Mouse (Mus musculus) thymus, postnatal 10 days (tissue): ENCODE results near the gene Lima1.
"Not testable (repeated sequence)": the region's sequence is repeated elsewhere in the genome, so short reads cannot be mapped to it uniquely, and the experiment has no call there.

Source experiments
- DNase-seq, 2 experiments: peaks; one replicate each; pipeline ENCODE4 v3.0.0; 2021; ENCODE audit warnings: low spot score in 2 of 2

Gene Lima1

GRCm38 (mm10) chr15:99875334-99875869 is at the start of gene Lima1:
Gene Lima1, minus strand, starts transcription at chr15:99875456.
- DNase-seq, result peak; percentile 67 to 83

DNA sequence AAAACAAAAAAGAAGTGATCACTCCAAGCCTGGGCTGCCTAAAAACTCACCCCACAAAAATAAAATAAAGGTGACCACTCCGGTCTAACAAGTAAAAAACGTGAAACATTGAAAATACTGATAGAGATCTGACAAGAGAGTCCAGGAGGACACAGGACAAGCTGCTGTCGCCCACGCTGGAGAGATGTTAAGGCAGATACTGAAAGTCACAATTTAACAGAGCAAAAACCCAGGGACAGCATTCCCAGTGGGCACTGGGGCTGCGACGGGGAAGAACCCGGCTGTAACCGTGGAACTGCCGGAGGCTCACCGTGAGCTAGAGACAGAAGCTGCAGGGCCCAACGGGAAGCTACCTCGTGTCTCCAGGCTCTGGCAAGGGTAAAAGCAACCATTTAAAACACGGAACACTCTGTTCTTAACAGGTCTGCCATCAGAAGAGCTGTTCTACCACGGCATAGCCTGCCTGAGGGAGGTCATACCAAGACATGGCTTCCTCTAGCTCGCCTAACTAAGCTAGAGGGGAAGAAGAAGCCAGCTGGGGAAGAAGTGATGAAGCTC is 44.4 kb upstream of the Lima1 start:
- no peak for DNase-seq

GRCm38 (mm10) chr15:99917264-99917663 is 42.0 kb upstream of the Lima1 start:
- no peak for DNase-seq

GRCm38 (mm10) chr15:99914613-99915012 is 39.4 kb upstream of the Lima1 start:
- no peak for DNase-seq

DNA sequence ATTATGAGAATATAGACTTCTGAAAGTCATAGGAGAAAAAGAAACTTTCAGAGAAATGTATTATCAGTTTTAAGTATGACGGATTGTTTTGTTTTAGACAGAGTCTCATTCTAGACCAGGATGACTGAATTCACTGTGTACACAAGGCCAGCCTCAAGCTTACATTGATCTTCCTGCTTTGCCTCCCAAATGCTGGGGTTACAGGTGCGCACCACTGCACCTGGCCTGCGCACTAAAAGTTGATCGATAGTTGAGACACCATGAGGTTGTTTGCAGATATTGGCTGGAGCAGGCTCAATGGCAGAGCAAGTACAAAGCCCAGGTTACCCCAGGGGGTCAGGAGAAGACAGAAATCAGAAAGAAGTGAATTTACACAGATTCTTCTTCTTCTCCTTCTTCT is 36.5 kb upstream of the Lima1 start:
- no peak for DNase-seq

DNA sequence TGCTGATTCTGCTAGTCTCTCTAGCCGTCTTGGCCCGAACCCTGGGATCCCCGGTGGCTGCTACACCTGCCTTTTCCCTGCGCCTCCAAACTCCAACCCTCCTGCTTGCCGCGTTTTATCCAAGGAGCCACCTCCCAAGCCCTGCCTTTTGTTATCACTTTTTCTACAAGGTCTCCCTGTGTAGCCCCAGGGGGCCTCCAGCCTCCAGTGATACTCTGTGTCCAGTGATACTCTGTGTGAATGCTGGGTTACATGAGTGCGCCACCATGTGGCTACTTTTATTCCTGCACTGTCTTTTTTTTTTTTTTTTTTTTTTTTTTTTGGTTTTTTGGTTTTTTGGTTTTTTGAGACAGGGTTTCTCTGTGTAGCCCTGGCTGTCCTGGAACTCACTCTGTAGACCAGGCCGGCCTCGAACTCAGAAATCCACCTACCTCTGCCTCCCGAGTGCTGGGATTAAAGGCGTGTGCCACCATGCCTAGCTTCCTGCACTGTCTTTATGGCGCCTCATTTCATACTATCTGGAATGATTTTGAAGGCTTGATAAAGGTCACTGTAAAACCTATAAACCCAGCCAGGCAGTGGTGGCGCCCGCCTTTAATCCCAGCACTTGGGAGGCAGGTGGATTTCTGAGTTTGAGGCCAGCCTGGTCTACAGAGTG is 34.2 kb upstream of the Lima1 start:
- not testable (repeated sequence) for DNase-seq

DNA sequence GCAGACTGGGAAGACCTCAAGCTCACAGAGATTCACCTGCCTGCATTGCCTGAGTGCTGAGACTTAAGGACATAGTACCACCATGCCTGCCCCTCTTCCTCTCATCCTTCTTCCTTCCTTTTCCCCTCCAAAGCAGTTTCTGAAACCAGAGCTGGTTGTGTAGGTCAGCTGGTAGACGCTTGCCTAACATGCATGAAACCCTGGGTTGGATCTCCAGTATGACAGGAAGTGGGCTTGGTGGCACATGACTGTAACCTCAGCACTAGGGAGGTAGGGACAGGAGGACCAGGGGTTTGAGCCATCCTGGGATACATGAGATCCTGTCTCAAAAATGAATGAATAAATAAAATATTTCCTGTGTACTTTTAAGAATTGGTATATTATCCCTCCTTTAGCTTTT is 32.3 kb upstream of the Lima1 start:
- DNase-seq, result no peak

- DNase-seq, result no peak
Measured at GRCm38 (mm10) chr15:99907041-99907440, 31.8 kb upstream of the Lima1 start.

DNA sequence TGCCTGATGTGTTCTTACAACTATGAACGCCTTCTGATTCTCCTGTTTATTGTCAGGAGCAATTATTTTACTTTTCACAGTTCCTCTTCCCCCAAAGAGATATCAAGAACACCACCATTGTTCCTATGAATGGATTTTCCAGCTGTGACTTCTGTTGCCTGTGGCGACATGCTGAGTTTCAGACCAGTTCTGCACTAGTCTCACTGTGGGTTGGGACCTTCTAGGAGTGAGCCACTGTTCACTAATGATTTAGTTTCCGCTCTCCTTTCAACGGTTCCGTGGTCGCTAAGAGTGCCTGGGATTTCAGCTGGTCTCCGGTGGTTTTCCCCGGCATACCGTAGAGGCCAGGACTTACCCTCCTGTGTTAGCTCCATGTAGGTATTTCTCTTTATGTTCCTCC is 29.6 kb upstream of the Lima1 start:
- DNase-seq, result no peak

DNA sequence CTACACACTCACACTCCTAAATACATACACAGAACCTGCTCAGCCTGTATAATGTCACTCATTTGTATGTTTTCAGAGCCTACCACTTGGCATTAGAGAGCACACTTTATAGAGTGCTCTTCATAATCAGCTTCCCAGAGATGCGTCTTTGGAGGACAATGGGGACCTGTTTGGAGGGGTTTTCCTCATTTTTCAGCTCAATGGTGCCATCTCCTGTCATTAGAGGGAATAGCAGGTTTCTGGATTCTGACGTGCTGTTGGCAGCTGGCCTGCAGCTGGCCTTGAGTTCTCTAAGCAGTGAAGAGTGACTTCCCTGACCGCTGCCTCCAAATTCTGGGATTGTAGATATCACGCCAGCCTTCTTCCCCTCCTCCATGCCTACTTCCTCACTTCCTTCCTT is 29.1 kb upstream of the Lima1 start:
- DNase-seq, result peak in 1 of 2 experiments; percentile 29

DNA sequence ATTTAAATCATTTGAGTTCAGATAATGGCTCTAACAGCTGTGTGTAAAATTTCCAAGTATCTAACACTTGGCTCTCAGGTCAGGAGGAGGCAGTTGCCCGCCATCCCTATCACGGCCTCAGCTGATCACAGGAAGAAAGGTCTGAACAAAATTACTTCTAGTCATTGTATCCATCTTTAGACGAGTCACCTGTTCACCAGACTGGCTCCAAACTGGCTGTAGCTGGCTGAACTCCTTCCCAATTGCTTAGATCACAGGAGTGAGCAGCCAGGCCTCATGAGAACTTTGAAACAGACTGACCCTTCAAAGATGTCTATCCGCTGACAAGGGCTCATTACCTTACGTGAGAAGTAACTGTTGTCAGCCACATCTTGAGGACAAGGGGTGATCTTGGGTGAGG is 28.0 kb upstream of the Lima1 start:
- no peak for DNase-seq

- no peak for DNase-seq
Measured at GRCm38 (mm10) chr15:99902786-99903185, 27.5 kb upstream of the Lima1 start.

- DNase-seq, result no peak
Measured at GRCm38 (mm10) chr15:99896621-99897020, 21.4 kb upstream of the Lima1 start.

DNA sequence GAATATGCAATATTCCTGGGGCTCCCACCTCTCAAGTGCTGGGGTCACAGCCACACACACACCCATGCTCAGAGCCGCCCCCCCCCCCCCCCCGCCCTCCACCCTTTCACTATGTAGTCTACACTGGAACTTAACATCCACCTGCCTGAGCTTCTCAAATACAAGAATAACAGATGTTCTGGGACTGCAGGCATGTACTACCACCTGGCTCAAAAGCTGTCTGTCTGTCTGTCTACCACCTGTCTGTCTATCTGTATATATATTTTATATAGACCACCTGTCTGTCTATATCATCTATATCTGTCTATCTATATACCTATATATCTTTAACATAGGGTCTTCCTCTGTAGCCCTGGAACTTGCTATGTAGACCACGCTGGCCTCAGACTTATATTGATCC is 16.1 kb upstream of the Lima1 start:
- no peak for DNase-seq

- DNase-seq, result no peak
Measured at GRCm38 (mm10) chr15:99890412-99891236, 15.4 kb upstream of the Lima1 start.

- DNase-seq, result no peak
Measured at GRCm38 (mm10) chr15:99889275-99889874, 14.1 kb upstream of the Lima1 start.

- not testable (repeated sequence) for DNase-seq
Measured at GRCm38 (mm10) chr15:99887130-99887529, 11.9 kb upstream of the Lima1 start.

- no peak for DNase-seq
Measured at GRCm38 (mm10) chr15:99884038-99884437, 8.8 kb upstream of the Lima1 start.

- no peak for DNase-seq
Measured at GRCm38 (mm10) chr15:99878541-99878940, 3.3 kb upstream of the Lima1 start.

DNA sequence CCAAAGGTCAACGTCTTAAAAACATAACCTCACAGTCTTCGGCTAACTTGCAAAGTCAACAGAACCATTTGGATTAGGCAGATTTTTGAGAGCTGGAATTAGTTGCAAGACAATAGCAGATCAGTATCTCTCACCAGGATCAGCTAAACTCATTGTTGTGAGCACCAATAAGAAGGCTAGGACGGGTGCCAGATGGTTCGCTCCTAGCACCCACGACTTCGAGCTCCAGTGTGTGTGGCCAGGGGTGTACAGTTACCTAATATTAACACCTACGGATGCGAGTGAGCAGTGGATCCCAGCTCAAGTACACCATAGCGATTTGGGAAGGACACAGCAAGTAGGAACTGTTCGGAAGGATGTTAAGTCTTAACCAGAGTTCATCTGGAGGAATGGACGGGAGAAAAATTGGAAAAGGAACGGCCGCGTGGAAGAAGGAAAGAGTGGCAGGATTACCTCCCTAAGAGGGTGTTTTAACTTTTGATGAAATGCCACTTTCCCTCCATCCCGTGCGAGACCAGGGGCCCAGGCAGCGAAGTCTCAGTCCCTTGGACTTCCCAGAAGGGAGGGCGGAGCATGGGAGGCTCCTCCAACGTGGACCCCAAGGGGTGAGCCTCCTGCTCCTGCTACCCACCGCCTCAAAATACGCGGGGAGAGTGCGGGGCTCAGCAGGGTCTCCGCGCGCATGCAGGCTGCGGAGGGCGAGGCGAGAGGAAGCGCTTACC is 483 bp downstream of the Lima1 start:
- DNase-seq, result no peak

DNA sequence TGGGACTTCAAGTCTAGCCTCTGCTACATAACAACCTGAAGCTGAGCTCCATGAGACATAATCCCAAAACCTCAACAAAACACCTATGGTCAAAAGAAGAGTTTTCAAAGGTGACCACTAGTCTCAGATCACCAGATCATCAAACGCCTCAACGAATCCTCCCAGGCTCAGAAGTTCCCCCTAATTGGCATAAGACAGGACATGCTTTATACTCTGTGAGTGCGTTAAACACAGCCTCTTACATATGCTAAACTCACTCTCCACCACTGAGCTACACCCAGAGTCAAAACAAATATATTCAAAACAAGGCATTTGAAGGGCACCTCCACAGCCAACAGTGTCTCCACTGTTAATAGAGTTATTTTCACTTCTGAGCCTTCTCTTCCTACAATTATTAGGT is 2.7 kb downstream of the Lima1 start:
- DNase-seq, result no peak

GRCm38 (mm10) chr15:99867654-99868053 is 7.6 kb downstream of the Lima1 start:
- DNase-seq, result no peak
